25 mouse cellular contexts compared by ENCODE assay signal in the genomic region with DNA sequence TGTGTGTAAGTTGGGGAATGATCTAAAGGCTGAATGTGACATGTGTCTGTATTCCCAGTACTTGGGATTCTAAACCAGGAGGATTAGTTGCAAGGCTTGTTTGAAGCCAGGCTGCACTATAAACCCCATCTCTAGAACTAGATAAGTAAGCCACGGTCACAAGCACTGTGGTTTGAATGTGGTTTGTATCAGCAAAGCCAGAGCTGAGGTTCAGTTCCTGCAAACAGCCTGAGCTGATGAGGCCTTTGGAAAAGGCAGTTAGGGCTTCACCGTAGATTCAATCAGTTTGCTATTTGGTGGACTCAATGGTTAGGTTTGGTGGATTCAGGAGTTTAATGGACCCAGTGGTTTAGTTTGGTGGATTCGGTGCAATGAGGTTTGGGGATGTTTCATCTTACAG. TPM values are rescaled to one million over a fixed set of nuclear protein-coding genes. Genes with fewer than 3 reads are reported as not detected.
"Had no signal": no experiment of that assay in that cellular context is flagged by ENCODE, and none has a peak within 500 bp of the region (broad histone marks: within the 10 kb centered on the region; RNA-seq: fewer than 3 reads in every experiment).

No protein-coding gene starts in this region.

- H3K9ac ChIP-seq: heart, embryonic 13.5 days; heart, embryonic 15.5 days; hindbrain, embryonic 13.5 days; hindbrain, embryonic 15.5 days; kidney, embryonic 15.5 days; limb, embryonic 15.5 days; liver, embryonic 12.5 days; liver, embryonic 14.5 days had no signal

- ATAC-seq: hindbrain, postnatal 0 days; intestine, embryonic 16.5 days; liver, embryonic 12.5 days had no signal

- DNase-seq: gastrocnemius, postnatal 14 days; gastrocnemius, postnatal 36 days; heart, adult 2 months; heart, postnatal 14 days; heart, postnatal 36 days; kidney, adult 11 months; kidney, adult 2 months; kidney, adult 9 months; kidney, postnatal 25 days; layer of hippocampus, adult 9-11 months; layer of hippocampus, postnatal 36 days had no signal

- H3K36me3 ChIP-seq: heart, embryonic 13.5 days; heart, embryonic 15.5 days; hindbrain, embryonic 13.5 days; hindbrain, embryonic 15.5 days; kidney, embryonic 15.5 days; limb, embryonic 15.5 days; liver, embryonic 12.5 days had no signal

- H3K4me2 ChIP-seq: heart, embryonic 11.5 days; heart, embryonic 13.5 days; heart, embryonic 15.5 days; hindbrain, embryonic 13.5 days; hindbrain, embryonic 15.5 days; kidney, embryonic 15.5 days; limb, embryonic 15.5 days; liver, embryonic 12.5 days had no signal

- H3K27me3 ChIP-seq: heart, embryonic 15.5 days; hindbrain, embryonic 13.5 days; hindbrain, embryonic 15.5 days; limb, embryonic 15.5 days; liver, embryonic 12.5 days had no signal

- H3K9me3 ChIP-seq: heart, embryonic 13.5 days; heart, embryonic 15.5 days; hindbrain, embryonic 13.5 days; hindbrain, embryonic 15.5 days; kidney, embryonic 15.5 days; limb, embryonic 15.5 days; liver, embryonic 12.5 days had no signal

- H3K4me1 ChIP-seq: heart, embryonic 13.5 days; heart, embryonic 15.5 days; hindbrain, embryonic 15.5 days; kidney, embryonic 15.5 days; limb, embryonic 15.5 days; liver, embryonic 12.5 days had no signal

- H3K27ac ChIP-seq: heart, adult 2 months; heart, embryonic 13.5 days; heart, embryonic 15.5 days; hindbrain, embryonic 13.5 days; hindbrain, embryonic 15.5 days; hindbrain, postnatal 0 days; kidney, embryonic 15.5 days; kidney, postnatal 0 days; limb, embryonic 15.5 days; liver, embryonic 12.5 days; liver, embryonic 14.5 days had no signal

- H3K4me3 ChIP-seq: heart, adult 2 months; heart, embryonic 13.5 days; heart, embryonic 15.5 days; hindbrain, embryonic 13.5 days; hindbrain, embryonic 15.5 days; kidney, embryonic 15.5 days; limb, embryonic 15.5 days; liver, embryonic 12.5 days had no signal

RNA-seq across cellular contexts. Expression of gene Lrrc18, which starts 39.7 kb away (rescaled TPM):
- total RNA-seq: gastrocnemius, adult 18-20 months; gastrocnemius, postnatal 14 days; gastrocnemius, postnatal 36 days; hematopoietic stem cell, adult 5-6 weeks had no signal
